17 mouse cellular contexts compared by ENCODE assay signal in the genomic region with DNA sequence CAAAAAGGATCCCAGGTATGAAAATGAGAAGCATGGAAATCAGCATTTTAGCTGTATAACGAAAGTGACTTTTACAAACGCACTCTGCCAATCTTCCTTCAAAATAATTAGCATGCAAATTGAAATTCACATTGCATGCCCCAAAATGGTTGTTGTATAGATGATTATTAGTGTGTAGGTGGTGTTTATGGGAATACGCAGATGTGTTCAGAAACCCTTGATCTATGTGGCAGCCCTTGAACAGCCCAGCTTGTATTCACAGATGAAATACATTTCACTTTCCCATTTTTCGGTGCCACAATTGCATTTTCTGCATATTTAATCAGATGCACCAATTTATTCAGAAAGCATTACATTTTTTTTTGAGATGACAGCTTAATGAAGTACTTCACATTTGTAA. TPM values are rescaled to one million over a fixed set of nuclear protein-coding genes. Genes with fewer than 3 reads are reported as not detected.
"Had no signal": no experiment of that assay in that cellular context is flagged by ENCODE, and none has a peak within 500 bp of the region (broad histone marks: within the 10 kb centered on the region; RNA-seq: fewer than 3 reads in every experiment).

No protein-coding gene starts in this region.

- H3K4me2 ChIP-seq: lung, embryonic 15.5 days; midbrain, embryonic 11.5 days; midbrain, embryonic 13.5 days; midbrain, embryonic 15.5 days; neural tube, embryonic 12.5 days had no signal

- H3K4me3 ChIP-seq: lung, embryonic 15.5 days; megakaryocyte, embryonic 14.5 days; midbrain, embryonic 13.5 days; midbrain, embryonic 15.5 days; neural tube, embryonic 12.5 days had no signal

- H3K9ac ChIP-seq: liver, postnatal 0 days; lung, embryonic 15.5 days; midbrain, embryonic 13.5 days; midbrain, embryonic 15.5 days; neural tube, embryonic 12.5 days had no signal

- H3K27me3 ChIP-seq: lung, embryonic 15.5 days; megakaryocyte, embryonic 14.5 days; midbrain, embryonic 13.5 days; midbrain, embryonic 15.5 days; neural tube, embryonic 12.5 days had no signal

- H3K36me3 ChIP-seq: lung, embryonic 15.5 days; midbrain, embryonic 13.5 days; midbrain, embryonic 15.5 days; neural tube, embryonic 12.5 days had no signal

- H3K4me1 ChIP-seq: megakaryocyte, embryonic 14.5 days; midbrain, embryonic 15.5 days had no signal

- H3K27ac ChIP-seq: lung, embryonic 15.5 days; macrophage; midbrain, embryonic 13.5 days; midbrain, embryonic 15.5 days; neural tube, embryonic 12.5 days had no signal

- ATAC-seq: liver, postnatal 0 days; lung, postnatal 0 days; midbrain, embryonic 13.5 days; midbrain, embryonic 15.5 days had no signal

- H3K9me3 ChIP-seq: lung, embryonic 15.5 days; megakaryocyte, embryonic 14.5 days; midbrain, embryonic 13.5 days; midbrain, embryonic 15.5 days; neural tube, embryonic 12.5 days had no signal

- DNase-seq: liver, postnatal 0 days; lung, adult 2 months; lung, postnatal 14 days; lung, postnatal 36 days; right cerebral cortex, postnatal 14 days; thymus, adult 18-20 months; thymus, postnatal 25 days; thymus, postnatal 4 days had no signal

RNA-seq across cellular contexts. Expression of a gene that starts 14.3 kb away (rescaled TPM):
- polyA plus RNA-seq: macrophage; spleen, adult 2 months had no signal
